Mouse (Mus musculus) forebrain, embryonic 11.5 days (tissue): Measurements from ENCODE around the gene Serpina5. TPM values are rescaled to one million over a fixed set of nuclear protein-coding genes. Genes with fewer than 3 reads are reported as not detected.

Experiments used
- ATAC-seq: fragments of 200-750 bp; cut with Nextera tagmentation; replicated peaks from 2 replicates; pipeline ENCODE4 v1.8.0; 2017; ENCODE audit warnings: moderate TSS enrichment; ENCODE audit not compliant: low FRiP score
- DNase-seq: peaks from one replicate; pipeline ENCODE4 v3.0.0-alpha.2; 2017; ENCODE audit warnings: low spot score
- H3K27ac ChIP-seq: fragments of 300-500 bp; sonication (generic); 2 replicates; pipeline ENCODE4 v1.5.1; 2014; ENCODE audit warnings: low read depth, low read length
- H3K27me3 ChIP-seq: fragments of 300-500 bp; sonication (generic); 2 replicates; pipeline ENCODE4 v1.6.1; 2014; ENCODE audit warnings: mild to moderate bottlenecking, low read length, mixed read lengths; ENCODE audit not compliant: control insufficient read depth, insufficient read depth
- H3K36me3 ChIP-seq: fragments of 300-500 bp; sonication (generic); 2 replicates; pipeline ENCODE4 v1.6.1; 2014; ENCODE audit warnings: mild to moderate bottlenecking, low read length, moderate library complexity, mixed read lengths; ENCODE audit not compliant: control insufficient read depth, insufficient read depth
- H3K4me1 ChIP-seq: fragments of 300-500 bp; sonication (generic); replicated peaks from 2 replicates; pipeline ENCODE4 v1.6.1; 2014; ENCODE audit warnings: low read length, mixed read lengths; ENCODE audit not compliant: control insufficient read depth, insufficient read depth
- H3K4me2 ChIP-seq: fragments of 300-500 bp; sonication (generic); 2 replicates; pipeline ENCODE4 v1.6.1; 2014; ENCODE audit warnings: low read depth, mild to moderate bottlenecking, low read length, moderate library complexity, mixed read lengths; ENCODE audit not compliant: severe bottlenecking
- H3K4me3 ChIP-seq: fragments of 300-500 bp; sonication (generic); 2 replicates; pipeline ENCODE4 v1.5.1; 2014; ENCODE audit warnings: low read depth, low read length
- H3K9ac ChIP-seq: fragments of 300-500 bp; sonication (generic); 2 replicates; pipeline ENCODE4 v1.6.1; 2014; ENCODE audit warnings: low read length
- H3K9me3 ChIP-seq: fragments of 300-500 bp; sonication (generic); 2 replicates; pipeline ENCODE4 v1.6.1; 2016; ENCODE audit warnings: low read length, mixed read lengths; ENCODE audit not compliant: control insufficient read depth
- WGBS: fragments of 180-500 bp; shearing (Covaris S2); extraction: QIAGEN DNeasy Blood & Tissue Kit; methylation state at CpG from one replicate; pipeline ENCODE4 v1.1.7; 2014; 5-methylcytosine and 5-hydroxymethylcytosine counted together
- polyA plus RNA-seq: library from polyadenylated mRNA; unstranded; fragments of >200 nt; fragmentation: Nextera tagmentation; extraction: Ambion mirVana; gene quantifications from 2 replicates; pipeline ENCODE4 v1.2.1, GENCODE M21; 2014

Serpina5 gene
- polyA plus RNA-seq = not detected in 2 replicates

DNA sequence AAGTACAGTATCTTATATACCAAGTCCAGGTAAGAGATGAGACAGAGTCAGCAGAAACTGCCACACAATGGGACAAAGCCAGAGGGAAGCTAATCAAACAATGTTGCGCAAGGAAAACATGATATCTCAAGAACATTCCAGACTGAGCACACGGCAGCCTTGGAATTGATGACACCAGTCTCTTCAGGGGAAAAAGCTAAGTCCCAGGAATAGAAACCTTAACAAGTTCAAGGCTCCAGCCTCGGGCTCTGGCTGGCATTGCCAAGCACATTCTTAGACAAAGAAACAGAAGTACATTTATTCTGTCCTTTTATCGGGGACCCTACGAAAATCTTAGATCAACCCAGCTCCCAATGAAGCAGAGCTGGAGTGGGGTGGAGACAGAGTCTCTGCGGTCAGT is at the start of gene Serpina5:
Gene Serpina5, plus strand, starts transcription at position 346 of the 400 bp plus-strand sequence.
- Histone ChIP-seq H3K9ac (no peak within 1 kb of the TSS), H3K27me3 (no peaks in the 10 kb centered on the region), H3K27ac (no peak within 1 kb of the TSS), H3K4me1 (no peaks in the 10 kb centered on the region), H3K36me3 (no peaks in the 10 kb centered on the region), H3K9me3 (no peaks in the 10 kb centered on the region), H3K4me2 (no peak within 1 kb of the TSS), H3K4me3 (no peak within 1 kb of the TSS)
- 96% methylated on average over 6 of the region's 6 CpGs for WGBS
- ATAC-seq = no peak
- DNase-seq = no peak

DNA sequence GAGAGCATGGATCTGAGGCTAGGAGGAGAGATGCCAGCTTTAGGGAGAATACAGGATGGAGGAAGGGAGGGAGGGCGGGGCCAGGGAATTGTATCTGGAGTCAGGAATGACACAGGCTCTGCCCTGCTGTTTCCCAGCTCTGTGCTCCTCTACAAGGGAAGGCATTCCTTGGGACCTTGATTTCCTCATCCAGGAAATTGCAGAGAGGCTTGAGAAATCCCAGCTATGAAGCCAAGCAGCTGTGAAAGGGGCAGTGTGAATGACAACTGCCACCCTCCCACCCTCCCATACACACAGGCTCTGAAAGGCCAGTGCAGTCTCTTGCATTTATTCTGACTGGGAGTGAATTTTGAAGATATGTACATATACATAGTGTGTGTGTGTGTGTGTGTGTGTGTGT is 46.9 kb upstream of the Serpina5 start:
- ATAC-seq (no peak), DNase-seq (no peak)
- no peaks in the 10 kb centered on the region for H3K36me3 ChIP-seq
- WGBS = 50% methylated on average over 1 of the region's 1 CpGs
- H3K4me1 ChIP-seq = no peaks in the 10 kb centered on the region
- H3K9ac ChIP-seq = no peak overlapping the region
- H3K27me3 ChIP-seq = no peaks in the 10 kb centered on the region
- H3K27ac ChIP-seq = no peak overlapping the region
- no peak overlapping the region for H3K4me2 ChIP-seq
- H3K9me3 ChIP-seq = no peaks in the 10 kb centered on the region
- no peak overlapping the region for H3K4me3 ChIP-seq

DNA sequence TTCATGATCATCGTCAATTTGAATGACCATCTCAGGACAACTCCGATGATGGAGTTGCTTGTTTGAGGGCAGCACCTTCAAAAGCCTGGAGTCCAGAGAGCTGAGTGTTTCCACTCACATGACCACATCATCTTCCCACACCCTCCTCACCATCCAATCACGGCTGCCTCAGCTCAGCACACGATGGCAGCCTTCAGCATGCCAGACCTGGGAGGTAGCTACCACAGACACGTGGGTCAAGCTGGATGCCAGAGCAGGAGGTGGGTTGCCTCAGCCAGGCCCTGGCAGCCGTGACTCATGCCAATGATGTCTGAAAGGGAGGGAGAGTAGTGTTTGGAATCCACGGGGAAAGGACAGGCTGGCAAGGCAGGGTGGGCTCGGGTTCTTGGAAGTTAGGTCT is 45.2 kb upstream of the Serpina5 start:
- WGBS = 90% methylated on average over 8 of the region's 8 CpGs

DNA sequence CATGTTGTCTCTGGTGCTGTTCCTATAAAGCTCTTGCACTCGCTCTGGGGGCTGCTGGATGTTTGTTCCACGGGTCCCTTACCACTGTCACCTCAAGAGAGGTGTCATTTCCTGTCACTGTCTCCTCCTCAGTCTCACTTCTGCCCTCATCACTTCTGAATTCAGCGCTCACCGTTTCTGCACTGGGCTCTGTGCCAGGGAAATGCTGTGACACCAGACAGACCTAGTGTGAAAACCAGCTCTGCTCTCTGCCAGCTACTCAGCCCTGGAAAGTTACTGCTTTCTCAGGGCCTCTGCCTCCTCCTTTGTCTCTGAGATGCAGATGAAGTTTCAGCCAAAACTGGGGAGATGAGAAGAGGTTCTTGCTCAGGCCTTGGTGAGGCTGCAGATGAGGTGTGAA is 43.9 kb upstream of the Serpina5 start:
- Histone ChIP-seq H3K4me1 (no peaks in the 10 kb centered on the region), H3K27ac (no peak overlapping the region), H3K4me3 (no peak overlapping the region), H3K9me3 (no peaks in the 10 kb centered on the region), H3K9ac (no peak overlapping the region), H3K36me3 (no peaks in the 10 kb centered on the region), H3K4me2 (no peak overlapping the region), H3K27me3 (no peaks in the 10 kb centered on the region)
- no peak for DNase-seq
- 71% methylated on average over 4 of the region's 4 CpGs for WGBS
- no peak for ATAC-seq

More for the DNA sequence above, 45.2 kb upstream of the Serpina5 start:
- H3K4me3 ChIP-seq = no peak overlapping the region
- no peaks in the 10 kb centered on the region for H3K9me3 ChIP-seq
- DNase-seq (no peak), ATAC-seq (no peak)
- no peak overlapping the region for H3K27ac ChIP-seq
- no peaks in the 10 kb centered on the region for H3K36me3 ChIP-seq
- H3K9ac ChIP-seq = no peak overlapping the region
- H3K4me2 ChIP-seq = no peak overlapping the region
- H3K4me1 ChIP-seq = no peaks in the 10 kb centered on the region
- no peaks in the 10 kb centered on the region for H3K27me3 ChIP-seq

DNA sequence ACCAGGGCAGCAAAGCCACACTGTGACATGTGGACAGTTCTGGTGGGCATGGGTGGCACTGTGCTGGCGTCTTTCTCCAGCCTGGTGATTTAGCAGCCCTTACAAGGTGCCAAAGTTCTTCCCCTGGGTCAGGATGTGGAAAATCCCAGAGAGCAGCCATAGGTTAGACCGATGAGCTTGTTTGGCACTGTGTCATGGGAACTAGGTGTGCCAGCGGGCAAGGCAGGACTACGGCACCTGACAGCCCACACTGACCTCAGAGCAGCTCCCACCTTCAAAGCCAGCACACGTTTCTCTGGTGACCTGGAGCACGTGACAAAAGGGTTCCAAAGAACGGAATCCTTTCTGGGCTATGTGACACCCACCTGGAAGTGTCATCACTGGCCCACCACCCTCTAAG is 43.4 kb upstream of the Serpina5 start:
- no peak for ATAC-seq
- no peak overlapping the region for H3K4me3 ChIP-seq
- no peak for DNase-seq
- no peaks in the 10 kb centered on the region for H3K27me3 ChIP-seq
- no peaks in the 10 kb centered on the region for H3K36me3 ChIP-seq
- H3K4me2 ChIP-seq = no peak overlapping the region
- H3K9me3 ChIP-seq = no peaks in the 10 kb centered on the region
- no peaks in the 10 kb centered on the region for H3K4me1 ChIP-seq
- no peak overlapping the region for H3K27ac ChIP-seq
- H3K9ac ChIP-seq = no peak overlapping the region
- WGBS = 89% methylated on average over 7 of the region's 7 CpGs

DNA sequence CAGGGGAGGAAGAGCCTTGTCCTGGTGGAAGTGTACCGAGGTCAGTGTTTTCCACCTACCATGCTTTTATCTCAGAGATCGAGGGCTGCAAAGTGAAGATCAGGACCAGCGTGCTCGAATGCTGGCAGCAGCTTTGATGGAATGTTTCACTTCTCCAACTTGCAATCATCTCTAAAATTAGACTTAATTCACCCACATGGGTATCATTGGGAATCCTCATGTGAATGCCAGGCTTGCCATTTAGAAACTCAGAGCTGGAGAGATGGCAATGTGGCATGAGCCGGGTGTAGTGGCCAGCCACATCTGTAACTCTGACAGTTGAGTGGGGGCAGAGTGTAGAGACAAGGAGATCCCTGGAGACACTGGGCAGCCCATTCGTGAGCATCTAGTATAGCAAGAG is 40.8 kb upstream of the Serpina5 start:
- DNase-seq = no peak
- H3K27me3 ChIP-seq = no peaks in the 10 kb centered on the region
- no peaks in the 10 kb centered on the region for H3K4me1 ChIP-seq

DNA sequence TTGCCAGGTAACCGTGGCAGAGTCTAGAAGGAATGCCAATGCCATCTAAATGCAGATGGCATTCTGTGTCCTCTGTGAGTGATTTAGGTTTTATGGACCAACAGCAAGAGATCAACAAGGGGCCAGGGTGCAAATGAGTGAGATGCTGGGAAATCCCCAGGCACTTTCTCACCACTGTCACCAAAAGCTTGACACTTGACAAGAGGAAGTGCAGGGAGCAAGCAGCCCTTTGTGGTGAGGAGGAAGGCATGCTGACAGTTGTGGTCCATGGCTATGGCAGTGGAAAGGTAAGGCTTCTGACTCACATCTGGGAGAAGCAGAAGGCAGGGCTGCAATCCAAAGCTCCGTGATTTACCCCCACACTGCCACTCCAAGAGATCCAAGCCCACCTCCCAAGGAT is 39.1 kb upstream of the Serpina5 start:
- Histone ChIP-seq H3K4me1 (no peaks in the 10 kb centered on the region), H3K27ac (no peak overlapping the region), H3K9me3 (no peaks in the 10 kb centered on the region), H3K4me3 (no peak overlapping the region), H3K9ac (no peak overlapping the region), H3K27me3 (no peaks in the 10 kb centered on the region), H3K36me3 (no peaks in the 10 kb centered on the region), H3K4me2 (no peak overlapping the region)
- WGBS = 58% methylated on average over 2 of the region's 2 CpGs
- DNase-seq = no peak
- ATAC-seq = no peak

More for the DNA sequence above, 40.8 kb upstream of the Serpina5 start:
- Histone ChIP-seq H3K36me3 (no peaks in the 10 kb centered on the region), H3K9me3 (no peaks in the 10 kb centered on the region), H3K9ac (no peak overlapping the region), H3K27ac (no peak overlapping the region), H3K4me2 (no peak overlapping the region), H3K4me3 (no peak overlapping the region)
- 85% methylated on average over 6 of the region's 6 CpGs for WGBS
- ATAC-seq = no peak

DNA sequence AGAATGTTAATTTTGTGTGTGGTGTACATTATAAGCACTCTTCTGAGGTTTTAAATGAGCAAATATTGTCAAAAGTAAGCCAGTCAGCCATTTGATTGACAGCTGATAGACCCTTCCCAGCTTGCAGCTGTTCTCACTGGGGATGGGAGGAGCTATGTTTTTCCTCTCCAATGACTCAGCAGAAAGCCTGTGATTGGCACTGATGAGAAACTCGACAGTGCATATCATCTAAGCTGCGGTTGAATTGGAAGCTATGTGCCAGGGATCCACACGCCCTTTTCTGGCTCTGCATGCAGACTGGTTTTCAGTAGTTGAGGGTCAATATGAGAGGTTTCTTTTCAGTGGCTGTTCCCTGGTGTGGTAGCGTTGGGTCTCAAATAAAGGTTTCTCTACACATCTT is 36.4 kb upstream of the Serpina5 start:
- Histone ChIP-seq H3K4me1 (no peaks in the 10 kb centered on the region), H3K27ac (no peak overlapping the region), H3K9ac (no peak overlapping the region), H3K36me3 (no peaks in the 10 kb centered on the region), H3K27me3 (no peaks in the 10 kb centered on the region), H3K9me3 (no peaks in the 10 kb centered on the region), H3K4me2 (no peak overlapping the region), H3K4me3 (no peak overlapping the region)
- WGBS = 65% methylated on average over 4 of the region's 4 CpGs
- DNase-seq = no peak
- no peak for ATAC-seq

DNA sequence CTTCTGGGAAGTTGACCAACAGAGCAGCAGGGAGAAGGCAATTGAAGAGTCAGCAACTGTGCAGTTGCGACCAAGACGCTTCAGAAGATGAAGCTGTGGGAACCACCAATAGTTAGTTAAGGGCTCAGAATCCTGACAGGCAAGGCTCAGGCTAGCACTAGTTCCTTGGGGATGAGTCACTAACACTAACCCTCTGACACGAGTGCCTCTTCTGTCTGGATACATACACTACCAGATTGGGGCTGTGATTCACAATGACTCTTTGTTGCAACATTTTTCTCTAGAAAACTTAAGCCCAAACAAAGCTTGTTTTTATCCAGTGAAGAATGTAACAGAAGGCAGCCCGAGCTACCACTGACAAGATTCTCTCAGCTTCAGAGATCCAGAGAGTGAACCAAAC is 35.9 kb upstream of the Serpina5 start:
- H3K27ac ChIP-seq = no peak overlapping the region
- no peaks in the 10 kb centered on the region for H3K9me3 ChIP-seq
- ATAC-seq (no peak), DNase-seq (no peak)
- H3K4me2 ChIP-seq = no peak overlapping the region
- no peaks in the 10 kb centered on the region for H3K27me3 ChIP-seq
- H3K4me3 ChIP-seq = no peak overlapping the region
- H3K36me3 ChIP-seq = no peaks in the 10 kb centered on the region
- no peaks in the 10 kb centered on the region for H3K4me1 ChIP-seq
- no peak overlapping the region for H3K9ac ChIP-seq
- 81% methylated on average over 4 of the region's 4 CpGs for WGBS
